Mouse (Mus musculus) heart, embryonic 16.5 days (tissue): ENCODE results near the gene Tfg. TPM values are rescaled to one million over a fixed set of nuclear protein-coding genes. Genes with fewer than 3 reads are reported as not detected.

Experiments used
- ATAC-seq: fragments of 200-750 bp; cut with Nextera tagmentation; replicated peaks from 2 replicates; pipeline ENCODE4 v1.8.0; 2017; ENCODE audit warnings: moderate number of reproducible peaks; ENCODE audit not compliant: insufficient read depth, low FRiP score; ENCODE audit errors: extremely low read depth
- H3K27ac ChIP-seq: fragments of 300-500 bp; sonication (generic); 2 replicates; pipeline ENCODE4 v1.5.1; 2014; ENCODE audit warnings: mild to moderate bottlenecking, low read length, control low read depth, moderate library complexity
- H3K27me3 ChIP-seq: fragments of 300-500 bp; sonication (generic); 2 replicates; pipeline ENCODE4 v1.6.1; 2014; ENCODE audit warnings: low read length, mixed read lengths; ENCODE audit not compliant: control insufficient read depth, insufficient read depth
- H3K36me3 ChIP-seq: fragments of 300-500 bp; sonication (generic); 2 replicates; pipeline ENCODE4 v1.6.1; 2014; ENCODE audit not compliant: control insufficient read depth, insufficient read depth
- H3K4me1 ChIP-seq: fragments of 300-500 bp; sonication (generic); 2 replicates; pipeline ENCODE4 v1.6.1; 2014; ENCODE audit warnings: low read length, mixed read lengths; ENCODE audit not compliant: control insufficient read depth, insufficient read depth
- H3K4me2 ChIP-seq: fragments of 300-500 bp; sonication (generic); 2 replicates; pipeline ENCODE4 v1.6.1; 2014; ENCODE audit warnings: low read depth, mild to moderate bottlenecking, control low read depth, low read length
- H3K4me3 ChIP-seq: fragments of 300-500 bp; sonication (generic); 2 replicates; pipeline ENCODE4 v1.5.1; 2014; ENCODE audit warnings: mild to moderate bottlenecking, control low read depth, low read length
- H3K9ac ChIP-seq: fragments of 300-500 bp; sonication (generic); 2 replicates; pipeline ENCODE4 v1.6.1; 2014; ENCODE audit warnings: low read length, control low read depth
- H3K9me3 ChIP-seq: fragments of 300-500 bp; sonication (generic); replicated peaks from 2 replicates; pipeline ENCODE4 v1.6.1; 2016; ENCODE audit warnings: low read length; ENCODE audit not compliant: control insufficient read depth
- WGBS: fragments of 180-500 bp; shearing (Covaris S2); extraction: QIAGEN DNeasy Blood & Tissue Kit; methylation state at CpG from one replicate; pipeline ENCODE4 v1.1.7; 2014; 5-methylcytosine and 5-hydroxymethylcytosine counted together
- polyA plus RNA-seq: library from polyadenylated mRNA; unstranded; fragments of >200 nt; fragmentation: Nextera tagmentation; extraction: Ambion mirVana; gene quantifications from 2 replicates; pipeline ENCODE4 v1.2.1, GENCODE M21; 2015

The Tfg gene
- polyA plus RNA-seq, 1 experiment from 2014 or later = 123 TPM

GRCm38 (mm10) chr16:56700898-56701297, 16.4 kb downstream of the Tfg start:
- peaks cover 38% of the 10 kb centered on the region for H3K36me3 ChIP-seq
- H3K4me2 ChIP-seq = no peak overlapping the region
- H3K4me1 ChIP-seq = no peaks in the 10 kb centered on the region
- no peak overlapping the region for H3K9ac ChIP-seq
- no peak overlapping the region for H3K4me3 ChIP-seq
- no peak overlapping the region for H3K27ac ChIP-seq
- no peaks in the 10 kb centered on the region for H3K27me3 ChIP-seq
- 90% methylated on average over 3 of the region's 3 CpGs for WGBS
- no peak for ATAC-seq
- H3K9me3 ChIP-seq = no peaks in the 10 kb centered on the region

GRCm38 (mm10) chr16:56696448-56696847, 20.8 kb downstream of the Tfg start:
- Histone ChIP-seq H3K36me3 (peaks cover 32% of the 10 kb centered on the region), H3K27ac (no peak overlapping the region), H3K27me3 (no peaks in the 10 kb centered on the region), H3K4me3 (no peak overlapping the region), H3K9me3 (no peaks in the 10 kb centered on the region), H3K9ac (no peak overlapping the region), H3K4me2 (no peak overlapping the region), H3K4me1 (no peaks in the 10 kb centered on the region)
- no peak for ATAC-seq
- 77% methylated on average over 2 of the region's 2 CpGs for WGBS

DNA sequence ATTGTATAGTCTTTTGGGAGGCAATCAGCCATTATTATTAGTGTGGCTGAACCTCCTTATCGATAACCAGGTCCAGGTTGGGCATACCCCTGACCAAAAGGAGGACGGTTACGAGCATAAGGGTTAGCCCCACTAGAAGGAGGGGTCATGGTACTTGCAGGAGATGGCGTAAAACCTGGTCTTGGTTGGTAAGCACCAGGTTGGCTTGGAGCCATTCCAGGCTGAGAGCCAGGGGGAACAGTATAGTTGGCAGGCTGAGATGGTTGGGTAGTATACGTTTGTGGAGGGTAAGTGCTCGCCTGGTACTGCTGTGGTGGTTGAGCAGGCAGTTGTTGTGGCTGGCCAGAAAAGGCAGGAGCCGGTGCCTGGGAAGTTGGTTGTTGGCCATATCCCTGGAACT, 26.5 kb downstream of the Tfg start:
- Histone ChIP-seq H3K4me1 (no peaks in the 10 kb centered on the region), H3K4me2 (no peak overlapping the region), H3K36me3 (peaks cover 22% of the 10 kb centered on the region), H3K9ac (no peak overlapping the region), H3K9me3 (no peaks in the 10 kb centered on the region), H3K4me3 (no peak overlapping the region), H3K27ac (no peak overlapping the region), H3K27me3 (no peaks in the 10 kb centered on the region)
- no peak for ATAC-seq
- WGBS = 89% methylated on average over 7 of the region's 7 CpGs

DNA sequence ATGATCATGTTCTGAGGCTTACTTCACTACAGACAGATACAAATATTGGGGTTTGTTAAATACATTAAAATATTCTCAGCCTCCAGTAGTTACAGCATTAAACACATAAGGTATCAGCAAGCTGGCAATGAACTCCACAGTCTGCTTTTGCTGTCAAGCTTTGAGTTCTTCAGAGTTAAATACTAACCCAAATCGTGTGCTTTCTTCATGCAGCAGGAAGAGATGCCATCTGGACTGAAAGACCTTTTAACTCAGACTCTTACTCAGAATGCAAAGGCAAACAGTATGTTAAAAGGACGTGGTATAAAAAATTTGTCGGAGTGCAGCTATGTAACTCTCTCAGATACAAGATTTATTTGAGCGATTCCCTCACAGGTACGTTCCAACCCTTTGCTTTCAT, 30.5 kb downstream of the Tfg start:
- H3K9me3 ChIP-seq = no peaks in the 10 kb centered on the region
- H3K9ac ChIP-seq = no peak overlapping the region
- H3K36me3 ChIP-seq = peaks cover 28% of the 10 kb centered on the region
- no peak overlapping the region for H3K4me2 ChIP-seq
- no peak for ATAC-seq
- no peak overlapping the region for H3K4me3 ChIP-seq
- no peaks in the 10 kb centered on the region for H3K27me3 ChIP-seq
- no peak overlapping the region for H3K27ac ChIP-seq
- WGBS = 88% methylated on average over 5 of the region's 5 CpGs
- no peaks in the 10 kb centered on the region for H3K4me1 ChIP-seq

DNA sequence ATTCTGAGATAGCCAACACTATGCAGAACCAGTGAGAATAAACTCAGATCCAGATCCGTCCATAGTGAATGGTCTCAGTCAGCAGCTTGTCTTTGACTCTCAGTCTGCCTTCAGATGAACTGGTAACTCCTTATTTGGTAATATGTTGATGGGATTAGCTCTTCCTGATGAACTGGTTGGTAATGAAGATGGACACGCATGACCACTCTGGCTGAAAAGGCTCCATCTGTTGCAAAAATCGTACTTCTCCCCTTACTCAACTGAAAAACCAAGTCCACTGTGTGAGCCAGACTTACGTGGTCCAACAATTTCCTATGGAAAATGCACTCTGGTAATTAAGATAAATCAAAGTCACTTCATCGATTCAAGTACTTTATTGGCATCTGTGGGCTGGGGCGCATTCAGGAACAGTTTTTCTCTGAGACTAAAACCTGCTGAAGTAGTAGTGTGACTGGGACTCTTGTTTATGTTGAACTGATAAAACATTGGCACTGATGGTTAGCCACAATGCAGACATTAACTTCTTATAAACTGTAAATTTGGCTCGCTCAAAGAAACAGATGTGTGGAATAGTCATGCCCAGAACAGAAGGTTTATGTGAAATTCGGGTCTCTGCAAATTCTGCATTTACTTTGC, 36.1 kb downstream of the Tfg start:
- no peak for ATAC-seq
- no peak overlapping the region for H3K4me2 ChIP-seq
- no peak overlapping the region for H3K27ac ChIP-seq
- peaks cover 15% of the 10 kb centered on the region for H3K36me3 ChIP-seq
- no peaks in the 10 kb centered on the region for H3K4me1 ChIP-seq
- H3K9ac ChIP-seq = no peak overlapping the region
- WGBS = 79% methylated on average over 8 of the region's 8 CpGs
- H3K9me3 ChIP-seq = no peaks in the 10 kb centered on the region
- no peaks in the 10 kb centered on the region for H3K27me3 ChIP-seq
- no peak overlapping the region for H3K4me3 ChIP-seq

- H3K27me3 ChIP-seq = no peaks in the 10 kb centered on the region
- H3K9me3 ChIP-seq = no peaks in the 10 kb centered on the region
- no peak overlapping the region for H3K4me2 ChIP-seq
- H3K27ac ChIP-seq = no peak overlapping the region
- no peaks in the 10 kb centered on the region for H3K36me3 ChIP-seq
- 48% methylated on average over 4 of the region's 4 CpGs for WGBS
- no peak overlapping the region for H3K4me3 ChIP-seq
- ATAC-seq = no peak; the same call in 1 of the 2 replicates
- no peaks in the 10 kb centered on the region for H3K4me1 ChIP-seq
- H3K9ac ChIP-seq = no peak overlapping the region
These were observed 40.1 kb downstream of the Tfg start for GRCm38 (mm10) chr16:56677146-56677545.

DNA sequence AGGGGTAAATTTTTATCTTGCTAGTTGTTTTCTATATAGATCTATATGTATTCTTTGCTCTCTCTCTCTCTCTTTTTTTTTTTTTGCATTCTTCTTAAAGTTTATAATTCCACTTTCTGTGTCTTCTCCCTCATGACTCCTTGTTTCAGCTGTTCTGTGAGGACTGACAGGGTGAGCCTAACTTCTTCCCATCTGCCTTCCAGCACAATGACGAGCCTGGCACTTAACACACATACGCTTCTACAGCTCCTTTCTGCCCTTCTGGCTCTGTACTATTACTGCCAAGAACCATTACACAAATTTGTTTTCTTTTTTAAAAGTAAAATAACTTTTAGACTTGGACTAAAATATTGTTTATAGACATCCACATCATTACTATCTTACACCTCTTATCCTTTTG, 43.8 kb downstream of the Tfg start:
- Histone ChIP-seq H3K9me3 (no peaks in the 10 kb centered on the region), H3K4me2 (no peak overlapping the region), H3K4me3 (no peak overlapping the region), H3K27ac (no peak overlapping the region), H3K27me3 (no peaks in the 10 kb centered on the region), H3K36me3 (no peaks in the 10 kb centered on the region), H3K4me1 (no peaks in the 10 kb centered on the region), H3K9ac (no peak overlapping the region)
- ATAC-seq = no peak
- 78% methylated on average over 2 of the region's 2 CpGs for WGBS

DNA sequence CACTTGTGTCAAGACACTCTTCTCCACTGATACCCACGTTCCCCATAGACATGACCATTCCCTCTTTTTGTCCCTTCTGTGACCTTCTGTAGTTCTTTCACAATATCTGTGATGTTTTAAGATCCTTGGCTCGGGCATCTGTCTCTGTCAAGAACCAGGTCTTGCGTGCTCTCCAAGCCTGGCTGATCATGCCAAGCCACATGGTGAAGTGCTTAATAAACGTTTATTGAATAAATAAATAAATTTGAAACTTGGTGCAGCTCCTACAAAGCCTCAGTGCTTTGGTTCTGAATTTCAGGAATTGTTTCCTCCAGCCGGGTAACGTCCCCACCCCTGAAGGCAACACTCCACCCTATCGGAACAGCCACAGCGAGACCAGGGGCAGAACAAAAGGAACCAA, 46.3 kb downstream of the Tfg start:
- ATAC-seq = no peak
- H3K4me1 ChIP-seq = no peaks in the 10 kb centered on the region
- no peaks in the 10 kb centered on the region for H3K27me3 ChIP-seq
- H3K36me3 ChIP-seq = no peaks in the 10 kb centered on the region
- WGBS = 74% methylated on average over 8 of the region's 8 CpGs
- H3K9ac ChIP-seq = no peak overlapping the region
- no peak overlapping the region for H3K4me3 ChIP-seq
- no peak overlapping the region for H3K27ac ChIP-seq
- no peaks in the 10 kb centered on the region for H3K9me3 ChIP-seq
- no peak overlapping the region for H3K4me2 ChIP-seq

DNA sequence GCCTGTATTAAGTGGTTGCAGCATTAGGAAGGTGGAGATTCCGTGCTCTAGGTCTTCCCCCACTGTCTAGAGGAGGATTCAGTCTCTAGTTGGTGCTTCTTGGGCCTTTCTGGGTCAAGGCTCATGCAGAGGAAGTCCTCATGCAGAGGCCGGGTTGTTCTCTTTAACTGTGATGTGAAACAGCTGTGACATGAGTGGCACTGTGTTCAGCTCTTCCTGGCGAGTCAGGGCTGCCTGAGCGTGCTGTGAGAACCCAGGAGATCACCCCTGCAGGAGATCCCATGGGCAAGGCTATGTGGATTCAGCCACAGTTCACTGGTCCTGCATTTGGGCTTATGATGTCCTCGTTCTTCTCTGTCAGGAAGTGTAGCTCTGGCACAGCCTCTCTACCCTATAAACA, 47.7 kb downstream of the Tfg start:
- H3K4me3 ChIP-seq = no peak overlapping the region
- no peaks in the 10 kb centered on the region for H3K36me3 ChIP-seq
- H3K9me3 ChIP-seq = no peaks in the 10 kb centered on the region
- H3K4me2 ChIP-seq = no peak overlapping the region
- no peak overlapping the region for H3K9ac ChIP-seq
- ATAC-seq = no peak
- no peaks in the 10 kb centered on the region for H3K27me3 ChIP-seq
- 63% methylated on average over 5 of the region's 5 CpGs for WGBS
- H3K4me1 ChIP-seq = no peaks in the 10 kb centered on the region
- H3K27ac ChIP-seq = no peak overlapping the region
